Mouse (Mus musculus) kidney, embryonic 15.5 days (tissue): ENCODE measurements around the gene Osbpl10. TPM values are rescaled to one million over a fixed set of nuclear protein-coding genes. Genes with fewer than 3 reads are reported as not detected.

Source experiments
- ATAC-seq: fragments of 200-750 bp; cut with Nextera tagmentation; replicated peaks from 2 replicates; pipeline ENCODE4 v1.8.0; 2017; ENCODE audit warnings: moderate TSS enrichment; ENCODE audit not compliant: low FRiP score
- H3K27ac ChIP-seq: fragments of 300-500 bp; sonication (generic); 2 replicates; pipeline ENCODE4 v1.5.1; 2015; ENCODE audit warnings: mild to moderate bottlenecking, inconsistent platforms
- H3K27me3 ChIP-seq: fragments of 300-500 bp; sonication (generic); 2 replicates; pipeline ENCODE4 v1.6.1; 2015; ENCODE audit warnings: inconsistent platforms
- H3K36me3 ChIP-seq: fragments of 300-500 bp; sonication (generic); 2 replicates; pipeline ENCODE4 v1.6.1; 2015; ENCODE audit warnings: inconsistent platforms
- H3K4me1 ChIP-seq: fragments of 300-500 bp; sonication (generic); 2 replicates; pipeline ENCODE4 v1.6.1; 2015; ENCODE audit warnings: inconsistent platforms
- H3K4me2 ChIP-seq: fragments of 300-500 bp; sonication (generic); 2 replicates; pipeline ENCODE4 v1.6.1; 2015; ENCODE audit warnings: moderate library complexity, mild to moderate bottlenecking, inconsistent platforms
- H3K4me3 ChIP-seq: fragments of 300-500 bp; sonication (generic); replicated peaks from 2 replicates; pipeline ENCODE4 v1.5.1; 2015; ENCODE audit warnings: mild to moderate bottlenecking, inconsistent platforms
- H3K9ac ChIP-seq: fragments of 300-500 bp; sonication (generic); 2 replicates; pipeline ENCODE4 v1.6.1; 2015; ENCODE audit warnings: mild to moderate bottlenecking, inconsistent platforms
- H3K9me3 ChIP-seq: fragments of 300-500 bp; sonication (generic); replicated peaks from 2 replicates; pipeline ENCODE4 v1.6.1; 2016; ENCODE audit warnings: inconsistent platforms
- WGBS: fragments of 180-500 bp; shearing (Covaris S2); methylation state at CpG from one replicate; pipeline ENCODE4 v1.1.7; 2015; ENCODE audit warnings: mixed read lengths; 5-methylcytosine and 5-hydroxymethylcytosine counted together
- polyA plus RNA-seq: library from polyadenylated mRNA; unstranded; fragments of >200 nt; fragmentation: Nextera tagmentation; extraction: Ambion mirVana; gene quantifications from 2 replicates; pipeline ENCODE4 v1.2.1, GENCODE M21; 2015

Gene Osbpl10
- polyA plus RNA-seq, 1 experiment from 2014 or later: 3.1 TPM

- no peak overlapping the region for H3K4me2 ChIP-seq
- H3K9ac ChIP-seq: no peak overlapping the region
- H3K27ac ChIP-seq: no peak overlapping the region
- no peaks in the 10 kb centered on the region for H3K36me3 ChIP-seq
- H3K27me3 ChIP-seq: no peaks in the 10 kb centered on the region
- 56% methylated on average over 5 of the region's 5 CpGs for WGBS
- no peaks in the 10 kb centered on the region for H3K9me3 ChIP-seq
- H3K4me1 ChIP-seq: peaks cover 8% of the 10 kb centered on the region; the same call in 1 of the 2 replicates
- no peak overlapping the region for H3K4me3 ChIP-seq
- ATAC-seq: peak; percentile 67
Observed at GRCm38 (mm10) chr9:114986361-114986760, 8.0 kb downstream of the Osbpl10 start.

GRCm38 (mm10) chr9:114988029-114988428 lies 9.7 kb downstream of the Osbpl10 start:
- ATAC-seq: no peak
- no peaks in the 10 kb centered on the region; the same call in 1 of the 2 replicates for H3K36me3 ChIP-seq
- no peak overlapping the region for H3K4me2 ChIP-seq
- 91% methylated on average over 3 of the region's 3 CpGs for WGBS
- H3K4me1 ChIP-seq: peaks cover 8% of the 10 kb centered on the region; the same call in 1 of the 2 replicates
- H3K4me3 ChIP-seq: no peak overlapping the region
- no peaks in the 10 kb centered on the region for H3K27me3 ChIP-seq
- H3K9ac ChIP-seq: no peak overlapping the region
- no peaks in the 10 kb centered on the region for H3K9me3 ChIP-seq
- H3K27ac ChIP-seq: no peak overlapping the region

GRCm38 (mm10) chr9:114988610-114989327 lies 10.4 kb downstream of the Osbpl10 start:
- Histone ChIP-seq H3K27ac (no peak overlapping the region), H3K27me3 (no peaks in the 10 kb centered on the region), H3K4me2 (no peak overlapping the region), H3K4me3 (no peak overlapping the region), H3K9me3 (no peaks in the 10 kb centered on the region), H3K9ac (no peak overlapping the region), H3K4me1 (peaks cover 8% of the 10 kb centered on the region; the same call in 1 of the 2 replicates), H3K36me3 (no peaks in the 10 kb centered on the region; the same call in 1 of the 2 replicates)
- 72% methylated on average over 6 of the region's 6 CpGs for WGBS
- ATAC-seq: no peak

GRCm38 (mm10) chr9:114990421-114990820 lies 12.1 kb downstream of the Osbpl10 start:
- Histone ChIP-seq H3K9ac (no peak overlapping the region), H3K36me3 (no peaks in the 10 kb centered on the region; the same call in 1 of the 2 replicates), H3K4me2 (no peak overlapping the region), H3K4me3 (no peak overlapping the region), H3K4me1 (peaks cover 8% of the 10 kb centered on the region; the same call in 1 of the 2 replicates), H3K9me3 (no peaks in the 10 kb centered on the region), H3K27me3 (no peaks in the 10 kb centered on the region), H3K27ac (no peak overlapping the region)
- ATAC-seq: no peak
- WGBS: 85% methylated on average over 10 of the region's 10 CpGs

- Histone ChIP-seq H3K4me1 (peaks cover 4% of the 10 kb centered on the region; the same call in 1 of the 2 replicates), H3K27me3 (no peaks in the 10 kb centered on the region), H3K9ac (no peak overlapping the region), H3K27ac (no peak overlapping the region), H3K4me2 (no peak overlapping the region), H3K9me3 (no peaks in the 10 kb centered on the region), H3K36me3 (no peaks in the 10 kb centered on the region; the same call in 1 of the 2 replicates), H3K4me3 (no peak overlapping the region)
- no peak for ATAC-seq
- whole genome bisulfite sequencing: 92% methylated on average over 2 of the region's 2 CpGs
Observed at GRCm38 (mm10) chr9:114992528-114992927, 14.2 kb downstream of the Osbpl10 start.

GRCm38 (mm10) chr9:114995250-114995649 lies 16.9 kb downstream of the Osbpl10 start:
- no peak for ATAC-seq
- no peak overlapping the region for H3K27ac ChIP-seq
- H3K27me3 ChIP-seq: no peaks in the 10 kb centered on the region
- H3K9me3 ChIP-seq: no peaks in the 10 kb centered on the region
- H3K9ac ChIP-seq: no peak overlapping the region
- no peaks in the 10 kb centered on the region; the same call in 1 of the 2 replicates for H3K36me3 ChIP-seq
- peaks cover 8% of the 10 kb centered on the region; the same call in 1 of the 2 replicates for H3K4me1 ChIP-seq
- 92% methylated on average over 4 of the region's 4 CpGs for WGBS
- no peak overlapping the region for H3K4me2 ChIP-seq
- no peak overlapping the region for H3K4me3 ChIP-seq

- Histone ChIP-seq H3K4me1 (peaks cover 8% of the 10 kb centered on the region; the same call in 1 of the 2 replicates), H3K4me2 (no peak overlapping the region), H3K27ac (no peak overlapping the region), H3K27me3 (no peaks in the 10 kb centered on the region), H3K9me3 (no peaks in the 10 kb centered on the region), H3K9ac (no peak overlapping the region), H3K4me3 (no peak overlapping the region), H3K36me3 (no peaks in the 10 kb centered on the region; the same call in 1 of the 2 replicates)
- ATAC-seq: no peak
- 93% methylated on average over 4 of the region's 4 CpGs for WGBS
Observed at GRCm38 (mm10) chr9:114995716-114996115, 17.3 kb downstream of the Osbpl10 start.

- Histone ChIP-seq H3K4me2 (no peak overlapping the region), H3K27ac (no peak overlapping the region), H3K27me3 (no peaks in the 10 kb centered on the region), H3K9ac (no peak overlapping the region), H3K36me3 (no peaks in the 10 kb centered on the region; the same call in 1 of the 2 replicates), H3K9me3 (no peaks in the 10 kb centered on the region), H3K4me3 (no peak overlapping the region), H3K4me1 (peaks cover 8% of the 10 kb centered on the region; the same call in 1 of the 2 replicates)
- ATAC-seq: no peak
- WGBS: 97% methylated on average over 6 of the region's 6 CpGs
Observed at GRCm38 (mm10) chr9:114996489-114996888, 18.1 kb downstream of the Osbpl10 start.

GRCm38 (mm10) chr9:114999010-114999770 lies 20.8 kb downstream of the Osbpl10 start:
- peak; percentile 29; the same call in 1 of the 2 replicates for ATAC-seq
- Histone ChIP-seq H3K9me3 (no peaks in the 10 kb centered on the region), H3K27ac (no peak overlapping the region), H3K4me2 (no peak overlapping the region), H3K9ac (no peak overlapping the region), H3K36me3 (no peaks in the 10 kb centered on the region), H3K4me1 (peaks cover 8% of the 10 kb centered on the region; the same call in 1 of the 2 replicates), H3K4me3 (no peak overlapping the region), H3K27me3 (no peaks in the 10 kb centered on the region)
- WGBS: 81% methylated on average over 6 of the region's 6 CpGs

GRCm38 (mm10) chr9:114999771-115000146 lies 21.4 kb downstream of the Osbpl10 start:
- no peak overlapping the region for H3K27ac ChIP-seq
- no peaks in the 10 kb centered on the region for H3K36me3 ChIP-seq
- no peaks in the 10 kb centered on the region for H3K9me3 ChIP-seq
- no peak overlapping the region for H3K4me2 ChIP-seq
- H3K27me3 ChIP-seq: no peaks in the 10 kb centered on the region
- H3K4me1 ChIP-seq: peaks cover 8% of the 10 kb centered on the region; the same call in 1 of the 2 replicates
- 0 out of 2 replicates have a peak, but pooled peaks have one; percentile 25 for ATAC-seq
- no peak overlapping the region for H3K4me3 ChIP-seq
- no peak overlapping the region for H3K9ac ChIP-seq
- 26% methylated on average over 5 of the region's 5 CpGs for WGBS

- no peak overlapping the region for H3K27ac ChIP-seq
- 61% methylated on average over 10 of the region's 10 CpGs for WGBS
- peaks cover 30% of the 10 kb centered on the region for H3K4me1 ChIP-seq
- H3K4me2 ChIP-seq: no peak overlapping the region
- no peak for ATAC-seq
- no peaks in the 10 kb centered on the region for H3K36me3 ChIP-seq
- H3K27me3 ChIP-seq: no peaks in the 10 kb centered on the region
- no peak overlapping the region for H3K9ac ChIP-seq
- H3K4me3 ChIP-seq: no peak overlapping the region
- H3K9me3 ChIP-seq: no peaks in the 10 kb centered on the region; the same call in 1 of the 2 replicates
Observed at GRCm38 (mm10) chr9:115005446-115005845, 27.1 kb downstream of the Osbpl10 start.

GRCm38 (mm10) chr9:115007776-115008175 lies 29.4 kb downstream of the Osbpl10 start:
- H3K27ac ChIP-seq: peak overlapping the region; percentile 28
- H3K4me3 ChIP-seq: no peak overlapping the region
- 56% methylated on average over 6 of the region's 6 CpGs for WGBS
- ATAC-seq: no peak
- no peak overlapping the region for H3K4me2 ChIP-seq
- peaks cover 36% of the 10 kb centered on the region for H3K4me1 ChIP-seq
- no peaks in the 10 kb centered on the region for H3K36me3 ChIP-seq
- H3K27me3 ChIP-seq: no peaks in the 10 kb centered on the region
- H3K9ac ChIP-seq: no peak overlapping the region
- H3K9me3 ChIP-seq: no peaks in the 10 kb centered on the region; the same call in 1 of the 2 replicates
